Mouse (Mus musculus): ENCODE data around the gene Slc34a3.

GRCm38 (mm10) chr2:25181891-25182397, 52.2 kb downstream of the Slc34a3 start:
- TF ChIP-seq POLR2A (IDR thresholded peaks at IDR 0.05; ENCODE audit: low read depth, low read length), result no peak
- no peak for TF ChIP-seq CTCF (IDR thresholded peaks at IDR 0.05; ENCODE audit: extremely low read depth, insufficient read depth, insufficient read length, insufficient replicate concordance)
